Mouse (Mus musculus) heart, adult 9 months (tissue): ENCODE data around the gene Abtb2.

Experiments used
- DNase-seq, 2 experiments: peaks; one replicate each; pipeline ENCODE4 v3.0.0; 2022; ENCODE audit warnings: low spot score in 2 of 2

The Abtb2 gene

GRCm38 (mm10) chr2:103685581-103685980 lies 119.5 kb downstream of the Abtb2 start:
- no peak for DNase-seq

DNA sequence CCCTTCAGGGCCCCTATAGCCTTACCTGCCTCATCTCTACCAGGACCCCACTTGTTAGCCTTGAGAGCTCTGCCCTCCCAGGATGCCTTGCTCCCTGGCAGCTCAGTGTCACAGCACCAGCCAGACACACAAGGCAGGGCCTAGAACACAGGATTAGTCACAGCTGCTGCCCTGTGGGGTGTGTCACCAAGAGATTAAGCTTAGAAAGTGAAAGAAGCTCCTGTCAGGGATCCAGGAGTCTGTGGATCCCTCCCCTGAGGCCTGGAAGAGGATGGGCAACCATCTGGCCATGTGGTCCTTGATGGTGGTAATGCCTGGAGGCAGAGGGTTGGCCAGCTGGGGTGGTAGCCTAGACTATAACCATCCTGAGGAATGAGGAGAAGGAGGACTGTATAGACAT lies 121.0 kb downstream of the Abtb2 start:
- no peak for DNase-seq

DNA sequence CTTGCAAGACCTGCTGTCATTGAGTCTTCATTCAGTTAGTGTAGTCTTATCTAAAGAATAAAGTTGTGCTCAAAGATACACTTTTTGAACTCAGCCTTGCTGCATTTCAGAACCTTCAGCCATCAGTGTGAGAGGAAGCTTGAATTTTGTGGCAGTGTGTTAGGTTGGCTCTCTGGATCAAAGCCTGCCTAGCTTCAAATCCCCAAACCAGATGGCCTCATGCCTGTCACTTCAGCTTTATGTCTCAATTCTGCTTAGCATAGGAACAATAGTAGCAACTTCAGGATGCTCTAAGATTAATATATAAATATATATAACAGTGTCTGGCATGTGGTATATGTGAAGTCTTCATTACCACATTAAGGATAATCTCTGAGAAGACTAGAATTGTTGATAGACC lies 121.8 kb downstream of the Abtb2 start:
- no peak for DNase-seq

GRCm38 (mm10) chr2:103690425-103690824 lies 124.3 kb downstream of the Abtb2 start:
- peak; percentile 60 to 64 for DNase-seq

GRCm38 (mm10) chr2:103690828-103691227 lies 124.7 kb downstream of the Abtb2 start:
- no peak for DNase-seq

GRCm38 (mm10) chr2:103691278-103691677 lies 125.2 kb downstream of the Abtb2 start:
- no peak for DNase-seq

- DNase-seq: no peak
Observed at GRCm38 (mm10) chr2:103692810-103693209, 126.7 kb downstream of the Abtb2 start.

- DNase-seq: no peak
Observed at GRCm38 (mm10) chr2:103694777-103695563, 128.9 kb downstream of the Abtb2 start.

DNA sequence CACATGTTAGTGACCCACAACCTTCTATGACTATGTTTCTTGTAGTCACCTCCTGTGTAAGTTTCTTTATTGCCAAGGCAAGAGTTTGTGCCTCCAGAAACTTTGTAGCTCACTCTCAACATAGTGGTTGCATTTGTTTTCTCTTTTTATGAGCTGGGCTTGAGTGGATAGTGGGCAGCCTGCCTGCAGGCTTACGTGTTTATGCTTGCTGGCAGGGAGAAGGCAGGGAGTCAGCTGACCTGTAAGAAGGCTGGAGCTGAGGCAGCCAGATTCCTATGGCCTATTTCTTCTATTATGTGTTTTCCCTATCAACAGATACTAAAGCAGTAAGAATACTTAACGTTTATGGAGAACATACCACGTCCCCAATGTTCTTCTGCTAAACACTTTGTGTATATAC lies 130.1 kb downstream of the Abtb2 start:
- peak in 1 of 2 experiments; percentile 42 for DNase-seq

GRCm38 (mm10) chr2:103700514-103700913 lies 134.4 kb downstream of the Abtb2 start:
- DNase-seq: no peak

DNA sequence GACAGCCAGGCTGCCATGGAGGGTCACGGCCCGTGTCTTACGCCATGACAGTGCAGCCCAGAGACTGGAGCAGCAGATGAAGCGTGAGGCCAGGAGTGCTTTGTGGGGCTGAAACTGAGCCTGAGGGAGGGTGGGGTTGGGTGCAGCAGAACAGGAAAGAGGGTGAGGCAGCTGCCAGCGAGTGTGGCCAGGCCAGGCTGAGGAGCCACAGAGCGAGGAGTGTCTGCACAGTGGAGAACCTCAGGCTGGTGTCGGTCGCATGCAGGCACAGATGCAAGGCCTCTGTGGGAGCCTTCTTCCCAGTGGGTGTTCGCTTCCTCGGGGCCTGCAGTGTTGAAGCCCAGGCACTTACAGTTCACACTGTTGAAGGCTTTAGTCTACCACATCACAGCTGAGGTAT lies 137.2 kb downstream of the Abtb2 start:
- DNase-seq: no peak

DNA sequence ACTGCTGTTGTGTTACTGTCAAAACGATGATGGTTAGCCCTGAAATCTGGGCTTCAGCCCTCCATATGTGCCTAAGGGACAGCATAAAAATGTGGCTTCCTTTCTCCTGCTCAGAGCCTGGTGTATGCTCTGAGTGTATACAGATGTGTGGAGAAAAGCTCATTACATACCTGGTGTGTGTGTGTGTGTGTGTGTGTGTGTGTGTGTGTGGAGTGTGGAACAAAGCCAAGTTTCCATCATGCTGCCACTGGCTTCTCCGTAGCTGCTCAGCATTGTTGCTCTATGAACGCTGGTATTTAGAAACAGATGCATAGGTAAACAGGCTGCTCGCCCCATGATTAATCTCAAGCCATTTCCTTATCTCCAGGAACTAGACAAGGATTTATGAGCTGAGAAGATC lies 137.8 kb downstream of the Abtb2 start:
- no peak for DNase-seq

DNA sequence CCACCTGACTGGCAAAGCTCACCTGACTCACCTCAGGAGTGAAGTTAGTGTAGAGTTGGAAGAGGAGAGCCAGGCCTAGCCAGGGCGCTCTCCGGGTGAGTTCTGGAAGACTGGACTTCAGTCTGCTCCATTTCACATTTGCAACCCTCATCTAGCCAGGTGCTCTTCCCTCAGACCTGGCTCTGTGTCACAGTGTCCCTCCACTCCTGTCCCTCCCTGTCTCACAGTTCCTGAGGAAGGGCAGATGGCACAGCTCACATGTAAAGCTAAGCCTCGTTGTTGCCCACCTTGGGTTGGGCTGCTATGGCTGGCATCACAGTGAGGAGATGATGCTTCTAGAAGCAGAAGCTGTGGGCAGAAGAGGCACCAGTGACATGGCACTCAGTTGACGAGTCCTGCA lies 139.7 kb downstream of the Abtb2 start:
- DNase-seq: no peak

GRCm38 (mm10) chr2:103706226-103706625 lies 140.1 kb downstream of the Abtb2 start:
- DNase-seq: peak; percentile 60 to 65

GRCm38 (mm10) chr2:103707056-103707776 lies 141.1 kb downstream of the Abtb2 start:
- DNase-seq: no peak

DNA sequence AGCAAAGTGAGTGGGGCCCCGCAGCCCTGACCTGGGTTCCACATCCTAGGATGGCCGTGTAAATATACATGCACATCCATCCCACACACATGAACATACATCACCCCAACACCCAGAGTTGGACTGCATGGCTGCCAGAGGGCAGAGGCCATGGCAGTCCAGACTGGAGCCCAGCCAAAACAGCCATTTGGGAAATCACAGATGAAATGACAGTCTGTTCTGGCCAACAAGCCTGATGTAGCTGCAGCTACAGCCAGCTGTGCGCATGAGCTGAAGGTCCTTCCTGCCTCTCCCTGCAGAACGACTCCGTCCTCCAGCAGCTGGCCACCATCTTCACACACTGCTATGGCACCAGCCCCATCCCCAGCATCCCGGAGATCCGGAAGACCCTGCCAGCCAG lies 144.7 kb downstream of the Abtb2 start:
- no peak for DNase-seq

DNA sequence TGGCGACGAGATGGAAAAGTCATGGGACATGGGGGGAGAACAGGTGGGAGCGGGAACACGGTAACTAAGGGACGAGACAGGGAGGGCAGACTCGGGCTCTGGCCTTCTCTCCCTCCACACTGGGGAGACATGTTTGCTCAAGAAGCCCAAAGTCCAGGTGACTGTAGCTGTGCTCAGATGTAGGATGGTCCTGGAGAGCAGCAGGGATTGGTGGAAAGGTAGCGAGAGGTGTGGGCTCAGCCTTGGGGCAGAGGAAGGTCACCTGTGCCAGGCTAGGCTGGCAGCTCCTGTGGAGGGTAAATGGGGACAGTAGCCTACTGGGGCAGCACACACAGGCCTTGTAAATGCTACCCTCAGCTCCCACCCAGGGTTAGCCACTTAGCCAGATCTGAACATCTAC lies 147.7 kb downstream of the Abtb2 start:
- DNase-seq: no peak

DNA sequence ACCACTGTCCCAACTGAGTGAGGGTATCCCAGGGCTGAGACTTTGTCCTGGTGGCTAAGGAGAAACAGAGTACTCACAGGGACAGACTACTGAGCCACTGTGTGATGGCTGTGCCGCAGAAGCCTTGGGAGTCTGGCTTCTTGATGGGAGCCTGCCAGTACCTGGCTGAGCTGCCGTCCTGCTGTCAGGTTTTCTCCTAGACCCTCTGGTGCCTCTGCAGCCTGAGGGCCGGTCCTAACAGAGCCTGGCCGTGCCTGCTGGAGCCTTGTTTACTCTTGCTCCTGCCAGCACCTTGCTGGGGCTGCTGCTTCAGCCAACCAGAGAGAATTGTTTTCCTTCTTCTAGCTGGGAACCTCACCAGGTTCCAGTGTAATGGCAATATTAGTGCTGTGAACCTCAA lies 148.3 kb downstream of the Abtb2 start:
- no peak for DNase-seq

DNA sequence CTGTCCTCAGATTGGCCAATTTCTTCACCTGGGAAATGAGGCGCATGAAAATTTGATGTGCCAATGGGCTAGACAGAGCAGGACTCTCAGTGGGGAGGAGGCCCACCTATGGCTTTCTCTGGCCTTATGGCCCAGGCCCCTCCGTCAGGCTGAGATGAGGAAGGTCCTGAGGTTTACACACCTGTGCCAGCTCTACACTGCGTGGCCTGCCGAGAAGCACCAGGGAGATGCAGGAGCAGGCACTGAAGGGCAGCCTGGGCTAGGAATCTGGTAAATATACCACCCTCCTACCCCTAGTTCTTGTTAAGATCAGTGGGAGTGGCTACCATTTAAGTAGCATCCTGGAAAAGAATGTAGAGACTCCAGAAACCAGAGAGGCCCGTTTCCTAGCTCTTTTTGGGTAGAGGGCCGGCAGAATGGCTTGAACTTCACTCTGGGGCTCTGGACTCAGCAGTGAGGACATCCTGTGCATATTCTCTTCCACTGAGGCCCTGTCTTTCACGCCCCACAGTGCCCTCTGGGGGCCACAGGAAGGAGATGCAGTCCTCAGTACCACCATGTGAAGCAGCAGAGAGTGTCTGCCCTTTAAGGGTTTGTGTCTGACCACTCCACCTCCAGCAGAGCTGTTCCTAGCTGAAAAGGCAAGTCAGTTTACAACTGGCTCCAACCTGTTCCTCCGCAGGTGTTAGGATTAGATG lies 152.6 kb downstream of the Abtb2 start:
- DNase-seq: peak; percentile 53 to 73

DNA sequence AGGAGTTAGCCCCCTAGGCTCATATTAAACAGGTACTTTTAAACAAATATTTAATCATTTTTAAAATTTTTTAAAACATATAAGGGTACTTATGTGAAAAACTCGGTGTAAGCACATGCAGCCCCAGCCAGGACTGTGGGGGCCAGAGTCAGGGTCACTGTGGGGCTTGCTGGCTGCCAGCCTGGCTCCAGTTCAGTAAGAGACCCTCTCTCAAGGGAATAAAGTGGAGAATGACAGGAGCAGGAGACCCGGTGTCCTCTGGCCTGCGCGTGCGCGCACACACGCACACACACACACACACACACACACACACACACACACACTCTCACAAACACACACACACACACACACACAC lies 153.2 kb downstream of the Abtb2 start:
- DNase-seq: no peak

DNA sequence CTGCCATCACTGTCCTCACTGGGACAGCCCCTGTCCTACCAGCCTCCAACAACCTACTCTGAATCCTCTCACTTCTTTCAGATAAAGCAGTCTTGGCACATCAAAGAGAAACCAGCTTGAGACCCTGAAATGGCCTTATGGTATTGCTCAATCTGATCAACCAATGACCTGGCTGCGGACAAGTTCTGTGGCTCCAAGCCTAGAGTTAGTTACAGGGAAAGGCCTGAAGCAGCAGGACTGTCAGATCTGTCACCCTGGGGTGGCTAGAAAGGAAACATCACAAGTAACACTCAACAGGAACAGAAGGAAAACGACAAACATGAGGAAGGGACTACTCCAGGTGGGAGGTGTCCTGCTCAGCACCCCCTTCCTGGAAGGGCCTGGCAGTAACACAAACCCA lies 158.4 kb downstream of the Abtb2 start:
- no peak for DNase-seq

DNA sequence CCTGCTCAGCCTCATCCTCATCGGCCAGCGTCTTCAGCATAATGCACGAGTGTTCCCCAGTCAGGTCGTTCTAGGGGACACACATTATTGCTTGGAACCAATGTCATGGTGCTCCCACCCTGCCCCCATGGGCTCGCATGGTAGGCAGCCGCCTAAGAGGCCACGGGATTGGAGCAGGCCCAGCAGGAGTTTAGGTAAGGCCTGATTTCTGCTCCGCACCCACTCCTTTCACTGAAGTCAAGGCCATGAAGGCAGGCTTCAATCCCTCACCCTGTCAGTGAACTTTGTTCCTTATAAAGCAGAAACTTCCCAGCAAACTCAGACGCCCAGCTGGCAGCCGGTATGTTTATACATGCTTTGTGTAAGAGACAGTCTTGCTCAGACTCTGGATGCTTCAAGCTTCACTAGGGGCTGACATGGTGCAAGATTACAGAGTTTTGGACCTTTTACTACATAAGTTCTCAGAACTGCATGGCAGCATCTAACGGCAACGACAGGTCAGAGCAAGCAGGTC lies 162.0 kb downstream of the Abtb2 start:
- DNase-seq: no peak

- DNase-seq: no peak
Observed at GRCm38 (mm10) chr2:103730999-103731398, 164.9 kb downstream of the Abtb2 start.
